Mouse (Mus musculus) heart, embryonic 16.5 days (tissue): ENCODE measurements around the gene Agbl5. TPM values are rescaled to one million over a fixed set of nuclear protein-coding genes. Genes with fewer than 3 reads are reported as not detected.

Source experiments
- ATAC-seq: fragments of 200-750 bp; cut with Nextera tagmentation; replicated peaks from 2 replicates; pipeline ENCODE4 v1.8.0; 2017; ENCODE audit warnings: moderate number of reproducible peaks; ENCODE audit not compliant: insufficient read depth, low FRiP score; ENCODE audit errors: extremely low read depth
- H3K27ac ChIP-seq: fragments of 300-500 bp; sonication (generic); 2 replicates; pipeline ENCODE4 v1.5.1; 2014; ENCODE audit warnings: mild to moderate bottlenecking, low read length, control low read depth, moderate library complexity
- H3K27me3 ChIP-seq: fragments of 300-500 bp; sonication (generic); 2 replicates; pipeline ENCODE4 v1.6.1; 2014; ENCODE audit warnings: low read length, mixed read lengths; ENCODE audit not compliant: control insufficient read depth, insufficient read depth
- H3K36me3 ChIP-seq: fragments of 300-500 bp; sonication (generic); 2 replicates; pipeline ENCODE4 v1.6.1; 2014; ENCODE audit not compliant: control insufficient read depth, insufficient read depth
- H3K4me1 ChIP-seq: fragments of 300-500 bp; sonication (generic); 2 replicates; pipeline ENCODE4 v1.6.1; 2014; ENCODE audit warnings: low read length, mixed read lengths; ENCODE audit not compliant: control insufficient read depth, insufficient read depth
- H3K4me2 ChIP-seq: fragments of 300-500 bp; sonication (generic); 2 replicates; pipeline ENCODE4 v1.6.1; 2014; ENCODE audit warnings: low read depth, mild to moderate bottlenecking, control low read depth, low read length
- H3K4me3 ChIP-seq: fragments of 300-500 bp; sonication (generic); 2 replicates; pipeline ENCODE4 v1.5.1; 2014; ENCODE audit warnings: mild to moderate bottlenecking, control low read depth, low read length
- H3K9ac ChIP-seq: fragments of 300-500 bp; sonication (generic); 2 replicates; pipeline ENCODE4 v1.6.1; 2014; ENCODE audit warnings: low read length, control low read depth
- H3K9me3 ChIP-seq: fragments of 300-500 bp; sonication (generic); replicated peaks from 2 replicates; pipeline ENCODE4 v1.6.1; 2016; ENCODE audit warnings: low read length; ENCODE audit not compliant: control insufficient read depth
- WGBS: fragments of 180-500 bp; shearing (Covaris S2); extraction: QIAGEN DNeasy Blood & Tissue Kit; methylation state at CpG from one replicate; pipeline ENCODE4 v1.1.7; 2014; 5-methylcytosine and 5-hydroxymethylcytosine counted together
- polyA plus RNA-seq: library from polyadenylated mRNA; unstranded; fragments of >200 nt; fragmentation: Nextera tagmentation; extraction: Ambion mirVana; gene quantifications from 2 replicates; pipeline ENCODE4 v1.2.1, GENCODE M21; 2015

Gene Agbl5
- polyA plus RNA-seq, 1 experiment from 2014 or later, result 10.8 TPM

GRCm38 (mm10) chr5:30930846-30931245 lies 42.4 kb downstream of the Agbl5 start:
- no peak overlapping the region for H3K27ac ChIP-seq
- H3K9me3 ChIP-seq, result no peaks in the 10 kb centered on the region
- H3K4me2 ChIP-seq, result no peak overlapping the region
- H3K4me3 ChIP-seq, result no peak overlapping the region
- no peaks in the 10 kb centered on the region for H3K27me3 ChIP-seq
- ATAC-seq, result no peak
- WGBS, result 80% methylated on average over 6 of the region's 6 CpGs
- no peaks in the 10 kb centered on the region for H3K36me3 ChIP-seq
- 0 out of 2 replicates have a peak, but pooled peaks cover 4% of the 10 kb centered on the region for H3K4me1 ChIP-seq
- H3K9ac ChIP-seq, result no peak overlapping the region

GRCm38 (mm10) chr5:30931378-30931777 lies 42.9 kb downstream of the Agbl5 start:
- no peak overlapping the region for H3K9ac ChIP-seq
- 0 out of 2 replicates have a peak, but pooled peaks cover 4% of the 10 kb centered on the region for H3K4me1 ChIP-seq
- no peaks in the 10 kb centered on the region for H3K27me3 ChIP-seq
- H3K9me3 ChIP-seq, result no peaks in the 10 kb centered on the region
- no peak overlapping the region for H3K4me2 ChIP-seq
- no peak for ATAC-seq
- WGBS, result 49% methylated on average over 4 of the region's 4 CpGs
- no peak overlapping the region for H3K27ac ChIP-seq
- H3K36me3 ChIP-seq, result no peaks in the 10 kb centered on the region
- H3K4me3 ChIP-seq, result no peak overlapping the region

GRCm38 (mm10) chr5:30933705-30934104 lies 45.2 kb downstream of the Agbl5 start:
- Histone ChIP-seq H3K4me2 (no peak overlapping the region), H3K9ac (no peak overlapping the region), H3K27ac (no peak overlapping the region), H3K4me3 (no peak overlapping the region), H3K27me3 (no peaks in the 10 kb centered on the region), H3K9me3 (no peaks in the 10 kb centered on the region), H3K36me3 (no peaks in the 10 kb centered on the region), H3K4me1 (0 out of 2 replicates have a peak, but pooled peaks cover 4% of the 10 kb centered on the region)
- 53% methylated on average over 5 of the region's 5 CpGs for WGBS
- no peak for ATAC-seq

DNA sequence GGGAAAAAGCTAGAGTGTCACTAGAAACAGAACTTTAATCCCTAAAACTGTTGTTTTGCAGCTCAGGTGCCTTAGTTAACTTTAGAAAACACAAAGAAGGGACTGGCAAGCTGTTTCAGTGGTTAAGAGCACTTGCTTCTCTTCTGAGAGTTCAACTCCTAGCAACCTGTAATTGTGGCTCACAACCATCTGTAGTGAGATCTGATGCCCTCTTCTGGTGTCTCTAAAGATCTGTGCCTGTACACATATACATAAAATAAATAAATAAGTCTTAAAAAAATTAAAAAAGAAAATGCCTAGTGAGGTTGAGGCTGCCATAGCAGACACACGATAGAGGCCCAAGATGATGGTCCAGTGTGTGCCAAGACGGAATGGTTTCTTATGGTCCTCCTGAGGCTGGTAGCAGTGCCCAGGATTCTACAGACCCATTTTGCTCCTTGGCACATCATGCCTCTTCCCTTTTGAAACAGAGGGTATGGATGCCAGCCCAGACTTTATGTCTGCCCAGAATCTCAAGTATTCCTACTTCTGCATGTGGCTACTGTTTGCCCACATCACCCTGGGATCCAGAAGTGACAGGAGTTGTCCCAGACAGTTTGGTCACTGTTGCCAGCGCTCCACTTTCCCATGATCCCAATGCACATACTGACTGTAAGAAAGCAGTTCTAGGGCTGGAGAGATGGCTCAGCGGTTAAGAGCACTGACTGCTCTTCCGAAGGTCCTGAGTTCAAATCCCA lies 46.4 kb downstream of the Agbl5 start:
- Histone ChIP-seq H3K9ac (no peak overlapping the region), H3K27ac (no peak overlapping the region), H3K4me3 (no peak overlapping the region), H3K4me2 (no peak overlapping the region), H3K4me1 (0 out of 2 replicates have a peak, but pooled peaks cover 4% of the 10 kb centered on the region), H3K27me3 (no peaks in the 10 kb centered on the region), H3K36me3 (no peaks in the 10 kb centered on the region), H3K9me3 (no peaks in the 10 kb centered on the region)
- no peak for ATAC-seq
- WGBS, result 91% methylated on average over 5 of the region's 5 CpGs

GRCm38 (mm10) chr5:30943004-30943403 lies 54.5 kb downstream of the Agbl5 start:
- Histone ChIP-seq H3K27ac (no peak overlapping the region), H3K9ac (no peak overlapping the region), H3K36me3 (no peaks in the 10 kb centered on the region), H3K4me2 (no peak overlapping the region), H3K9me3 (no peaks in the 10 kb centered on the region), H3K4me3 (no peak overlapping the region), H3K27me3 (no peaks in the 10 kb centered on the region), H3K4me1 (no peaks in the 10 kb centered on the region)
- WGBS, result 92% methylated on average over 2 of the region's 2 CpGs
- no peak for ATAC-seq

DNA sequence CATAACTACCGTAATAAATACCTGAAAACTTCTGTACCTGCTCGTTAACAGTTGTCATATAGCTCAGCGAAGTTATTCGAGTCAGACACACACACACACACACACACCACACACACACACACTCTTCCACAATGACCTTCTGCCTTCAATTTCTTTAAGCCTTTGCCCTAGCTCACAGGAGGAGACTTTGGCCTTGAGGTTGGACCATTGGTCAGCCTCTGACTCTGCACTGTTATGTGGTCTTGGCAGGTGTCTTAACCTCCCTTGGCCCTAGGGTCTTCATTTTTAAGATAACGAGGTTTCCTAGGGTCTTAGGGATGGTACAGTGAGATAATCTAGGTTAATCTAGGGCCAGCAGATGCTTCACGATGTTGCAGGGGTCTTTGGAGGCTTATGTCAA lies 55.9 kb downstream of the Agbl5 start:
- H3K4me2 ChIP-seq, result no peak overlapping the region
- 86% methylated on average over 6 of the region's 6 CpGs for WGBS
- no peak for ATAC-seq
- H3K4me3 ChIP-seq, result no peak overlapping the region
- no peak overlapping the region for H3K9ac ChIP-seq
- H3K27ac ChIP-seq, result no peak overlapping the region
- H3K9me3 ChIP-seq, result no peaks in the 10 kb centered on the region
- H3K27me3 ChIP-seq, result no peaks in the 10 kb centered on the region
- H3K4me1 ChIP-seq, result 0 out of 2 replicates have a peak, but pooled peaks cover 2% of the 10 kb centered on the region
- H3K36me3 ChIP-seq, result no peaks in the 10 kb centered on the region

- H3K4me3 ChIP-seq, result peak within 1 kb of the TSS; percentile 52
- H3K9ac ChIP-seq, result peak within 1 kb of the TSS; percentile 64
- H3K36me3 ChIP-seq, result no peaks in the 10 kb centered on the region
- no peaks in the 10 kb centered on the region for H3K9me3 ChIP-seq
- ATAC-seq, result peak; percentile 34; the same call in 1 of the 2 replicates
- WGBS, result 7% methylated on average over 44 of the region's 44 CpGs
- peaks cover 4% of the 10 kb centered on the region; the same call in 1 of the 2 replicates for H3K4me1 ChIP-seq
- H3K27me3 ChIP-seq, result no peaks in the 10 kb centered on the region
- no peak within 1 kb of the TSS for H3K27ac ChIP-seq
- H3K4me2 ChIP-seq, result peak within 1 kb of the TSS; percentile 78
Observed at GRCm38 (mm10) chr5:30944956-30945781, 56.7 kb downstream of the Agbl5 start, which contains the start of gene Cgref1. Cgref1 (minus strand) TSS chr5:30945591.

DNA sequence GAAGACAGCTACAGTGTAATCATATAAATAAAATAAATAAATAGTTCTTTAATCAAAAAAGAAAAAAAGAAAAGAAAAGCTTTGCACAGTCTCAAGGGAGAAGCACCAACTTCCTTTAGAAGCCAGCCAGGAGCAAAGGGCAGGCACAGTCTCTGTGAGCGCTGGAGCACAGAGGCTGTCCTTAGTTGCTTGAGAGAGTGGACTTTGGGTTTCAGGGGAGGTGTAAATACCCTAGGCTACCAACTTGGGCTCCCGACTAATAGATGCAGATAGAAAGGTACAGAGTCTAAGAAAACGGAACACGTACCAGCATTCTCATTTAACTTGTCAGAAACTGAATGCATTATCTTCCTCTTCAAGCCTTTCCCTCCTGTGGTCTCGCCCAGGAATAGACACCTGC lies 60.1 kb downstream of the Agbl5 start:
- Histone ChIP-seq H3K27me3 (no peaks in the 10 kb centered on the region), H3K4me1 (peaks cover 12% of the 10 kb centered on the region), H3K9ac (no peak overlapping the region), H3K36me3 (peaks cover 12% of the 10 kb centered on the region), H3K9me3 (no peaks in the 10 kb centered on the region), H3K4me2 (no peak overlapping the region), H3K27ac (no peak overlapping the region), H3K4me3 (no peak overlapping the region)
- 75% methylated on average over 5 of the region's 5 CpGs for whole genome bisulfite sequencing
- no peak for ATAC-seq
